Mouse (Mus musculus): Measurements from ENCODE around the gene 1700029I15Rik. TPM values are rescaled to one million over a fixed set of nuclear protein-coding genes. Genes with fewer than 3 reads are reported as not detected.

Gene 1700029I15Rik
- total and polyA plus RNA-seq, 3 experiments: 0.67 to 3.4 (median 3.0) TPM

- no peaks in the 10 kb centered on the region for H3K79me2 ChIP-seq (replicated peaks; ENCODE audit: control insufficient read depth, extremely low read depth, insufficient read depth, poor library complexity, severe bottlenecking)
- dilution Hi-C loops (cut with MboI; ENCODE audit: extremely low pct_ligation_motif_present, extremely low pct_unique_long_range_greater_than_20kb, low sequenced_read_pairs): no loop called here
- no peaks in the 10 kb centered on the region for H3K9me3 ChIP-seq (replicated peaks; ENCODE audit: low read length)
- no peaks in the 10 kb centered on the region for H3K27me3 ChIP-seq (replicated peaks)
- TF ChIP-seq ETS1 (conservative IDR thresholded peaks at IDR 0.05; ENCODE audit: low read depth, low read length): no peak
- no peak for TF ChIP-seq MAFK (IDR thresholded peaks at IDR 0.05; ENCODE audit: insufficient replicate concordance, low read length)
- TF ChIP-seq ZKSCAN1 (IDR thresholded peaks at IDR 0.05; ENCODE audit: borderline replicate concordance, low read depth, low read length): no peak
- TF ChIP-seq POLR2AphosphoS2 (IDR thresholded peaks at IDR 0.05; ENCODE audit: low read depth, low read length): no peak
- TF ChIP-seq ELF1 (IDR thresholded peaks at IDR 0.05; ENCODE audit: low read depth, low read length): no peak
- TF ChIP-seq UBTF (IDR thresholded peaks at IDR 0.05; ENCODE audit: low read depth, low read length): no peak
- no peak for TF ChIP-seq SMC3 (IDR thresholded peaks at IDR 0.05; ENCODE audit: low read depth, low read length)
- DNase-seq (ENCODE audit: extremely low read depth): no peak
- no peak overlapping the region for H3K4me2 ChIP-seq (ENCODE audit: insufficient read depth, low read depth, poor library complexity, severe bottlenecking)
- no peaks in the 10 kb centered on the region for H3K4me1 ChIP-seq (ENCODE audit: control insufficient read depth in 1 of 2, insufficient read depth in 2 of 2)
- H3K36me3 ChIP-seq (replicated peaks in 1 of 2; ENCODE audit: control insufficient read depth in 1 of 2, insufficient read depth in 1 of 2, low read length in 1 of 2): peaks cover 54 to 86% of the 10 kb centered on the region in 2 experiments
- no peak overlapping the region for H3K9ac ChIP-seq (ENCODE audit: insufficient read depth, low read depth)
- in situ Hi-C loops (cut with MboI; ENCODE audit: low pct_ligation_motif_present, low pct_unique_long_range_greater_than_20kb, low sequenced_read_pairs): no loop called here
- H3K4me3 ChIP-seq (replicated peaks in 1 of 3; ENCODE audit: low read depth in 2 of 3, low read length in 2 of 3, poor library complexity in 1 of 3): no peak overlapping the region
- H3K27ac ChIP-seq (ENCODE audit: insufficient read depth, low read depth): no peak overlapping the region
Observed at GRCm38 (mm10) chr2:92360893-92361292, 21.4 kb upstream of the 1700029I15Rik start.

GRCm38 (mm10) chr2:92361795-92362194, 20.5 kb upstream of the 1700029I15Rik start:
- Histone ChIP-seq H3K4me2 (ENCODE audit: insufficient read depth, low read depth, poor library complexity, severe bottlenecking) (no peak overlapping the region), H3K4me3 (replicated peaks in 1 of 3; ENCODE audit: low read depth in 2 of 3, low read length in 2 of 3, poor library complexity in 1 of 3) (no peak overlapping the region), H3K4me1 (ENCODE audit: control insufficient read depth in 1 of 2, insufficient read depth in 2 of 2) (no peaks in the 10 kb centered on the region), H3K27ac (ENCODE audit: insufficient read depth, low read depth) (no peak overlapping the region), H3K9me3 (replicated peaks; ENCODE audit: low read length) (no peaks in the 10 kb centered on the region), H3K36me3 (replicated peaks in 1 of 2; ENCODE audit: control insufficient read depth in 1 of 2, insufficient read depth in 1 of 2, low read length in 1 of 2) (peaks cover 51 to 79% of the 10 kb centered on the region in 2 experiments), H3K79me2 (replicated peaks; ENCODE audit: control insufficient read depth, extremely low read depth, insufficient read depth, poor library complexity, severe bottlenecking) (no peaks in the 10 kb centered on the region), H3K9ac (ENCODE audit: insufficient read depth, low read depth) (no peak overlapping the region), H3K27me3 (replicated peaks) (no peaks in the 10 kb centered on the region)
- in situ Hi-C loops (cut with MboI; ENCODE audit: low pct_ligation_motif_present, low pct_unique_long_range_greater_than_20kb, low sequenced_read_pairs) (no loop called here), dilution Hi-C loops (cut with MboI; ENCODE audit: extremely low pct_ligation_motif_present, extremely low pct_unique_long_range_greater_than_20kb, low sequenced_read_pairs) (no loop called here)
- DNase-seq (ENCODE audit: extremely low read depth): no peak
- TF ChIP-seq ZMIZ1 (IDR thresholded peaks at IDR 0.05; ENCODE audit: low read depth, low read length): no peak
- no peak for TF ChIP-seq GABPA (IDR thresholded peaks at IDR 0.05; ENCODE audit: insufficient replicate concordance, low read depth, low read length)
- TF ChIP-seq IRF4 (IDR thresholded peaks at IDR 0.05; ENCODE audit: low read depth, low read length): no peak
- no peak for TF ChIP-seq ZC3H11A (IDR thresholded peaks at IDR 0.05; ENCODE audit: low read depth, low read length)

- Histone ChIP-seq H3K9me3 (replicated peaks; ENCODE audit: low read length) (no peaks in the 10 kb centered on the region), H3K79me2 (replicated peaks; ENCODE audit: control insufficient read depth, extremely low read depth, insufficient read depth, poor library complexity, severe bottlenecking) (no peaks in the 10 kb centered on the region), H3K4me1 (ENCODE audit: control insufficient read depth in 1 of 2, insufficient read depth in 2 of 2) (peaks cover 0 to 3% of the 10 kb centered on the region in 2 experiments; a peak in 1 of 4 replicates), H3K4me3 (replicated peaks in 1 of 3; ENCODE audit: low read depth in 2 of 3, low read length in 2 of 3, poor library complexity in 1 of 3) (no peak overlapping the region), H3K9ac (ENCODE audit: insufficient read depth, low read depth) (no peak overlapping the region), H3K36me3 (replicated peaks in 1 of 2; ENCODE audit: control insufficient read depth in 1 of 2, insufficient read depth in 1 of 2, low read length in 1 of 2) (peaks cover 43 to 70% of the 10 kb centered on the region in 2 experiments), H3K4me2 (ENCODE audit: insufficient read depth, low read depth, poor library complexity, severe bottlenecking) (no peak overlapping the region), H3K27ac (ENCODE audit: insufficient read depth, low read depth) (no peak overlapping the region), H3K27me3 (replicated peaks) (no peaks in the 10 kb centered on the region)
- dilution Hi-C loops (cut with MboI; ENCODE audit: extremely low pct_ligation_motif_present, extremely low pct_unique_long_range_greater_than_20kb, low sequenced_read_pairs) (no loop called here), in situ Hi-C loops (cut with MboI; ENCODE audit: low pct_ligation_motif_present, low pct_unique_long_range_greater_than_20kb, low sequenced_read_pairs) (no loop called here)
- TF ChIP-seq MXI1 (IDR thresholded peaks at IDR 0.05; ENCODE audit: low read depth, low read length): no peak
- no peak for TF ChIP-seq JUN (IDR thresholded peaks at IDR 0.05; ENCODE audit: insufficient read depth, low read depth, low read length)
- no peak for TF ChIP-seq USF2 (conservative IDR thresholded peaks at IDR 0.05; ENCODE audit: low read depth, low read length)
- no peak for TF ChIP-seq SMC3 (IDR thresholded peaks at IDR 0.05; ENCODE audit: low read depth, low read length)
- no peak for DNase-seq (ENCODE audit: extremely low read depth)
Observed at GRCm38 (mm10) chr2:92362571-92363228, 19.6 kb upstream of the 1700029I15Rik start.
